Mouse (Mus musculus): ENCODE measurements at regions not wholly inside any gene's neighbourhood (a gene's known extent, or its start where the extent isn't known, plus 50 kb on each side); places are given as distances from the start of the nearest gene placed in this dataset.
A peak's percentile ranks its signal among the peaks of the same experiment; 100 is the strongest.

GRCm38 (mm10) chr2:105528535-105528934 is 129.4 kb upstream of the Rcn1 start:
- no peak for DNase-seq

- DNase-seq: no peak
Observed at GRCm38 (mm10) chr2:105544099-105544498, 124.6 kb upstream of the Pax6 start.

- no peak for DNase-seq
Observed at GRCm38 (mm10) chr2:105552092-105552491, 116.6 kb upstream of the Pax6 start.

- DNase-seq: no peak
Observed at GRCm38 (mm10) chr2:105586782-105587181, 81.9 kb upstream of the Pax6 start.

- DNase-seq: no peak
Observed at GRCm38 (mm10) chr2:105594131-105594530, 74.6 kb upstream of the Pax6 start.

- peak; percentile 8 to 11 for DNase-seq
Observed at GRCm38 (mm10) chr2:105604553-105605116, 64.1 kb upstream of the Pax6 start.

GRCm38 (mm10) chr2:105607969-105608538 is 60.6 kb upstream of the Pax6 start:
- no peak for DNase-seq

GRCm38 (mm10) chr2:105608756-105609155 is 59.9 kb upstream of the Pax6 start:
- DNase-seq: no peak

- DNase-seq: no peak
Observed at GRCm38 (mm10) chr2:105611014-105611413, 57.7 kb upstream of the Pax6 start.

GRCm38 (mm10) chr2:105611651-105612050 is 57.0 kb upstream of the Pax6 start:
- DNase-seq: no peak

- no peak for DNase-seq
Observed at GRCm38 (mm10) chr2:105612051-105612664, 56.5 kb upstream of the Pax6 start.

GRCm38 (mm10) chr2:105612706-105613105 is 56.0 kb upstream of the Pax6 start:
- DNase-seq: no peak

GRCm38 (mm10) chr2:105613243-105613642 is 55.5 kb upstream of the Pax6 start:
- no peak for DNase-seq

- peak; percentile 7 to 60 for DNase-seq
Observed at GRCm38 (mm10) chr2:105615891-105616733, 52.6 kb upstream of the Pax6 start.
